In genomic region chr10:122964241-122964636, GRCm38 (mm10) we compare ENCODE assay signal across 10 mouse cellular contexts.
A peak's percentile ranks its signal among the peaks of the same experiment; 100 is the strongest.
DNase-seq lines count a peak whose midpoint lies in the region; ATAC-seq lines count a peak whose summit lies in the region.
"Had no signal": no experiment of that assay in that cellular context is flagged by ENCODE, and none has a peak within 500 bp of the region (broad histone marks: within the 10 kb centered on the region; RNA-seq: fewer than 3 reads in every experiment).

No protein-coding gene starts in this region.

- no peak; the same call in 1 of the 2 replicates for ATAC-seq in heart, embryonic 13.5 days (ENCODE audit: extremely low read depth, insufficient number of reproducible peaks, low FRiP score, low TSS enrichment)

- H3K27ac ChIP-seq in heart, embryonic 13.5 days (replicated peaks): no peak overlapping the region
- H3K27ac ChIP-seq in hindbrain, embryonic 10.5 days: peak overlapping the region; percentile 79
- H3K27ac ChIP-seq in midbrain, embryonic 10.5 days (replicated peaks): peak overlapping the region; percentile 73
- H3K27ac ChIP-seq: liver, embryonic 13.5 days had no signal

- peak overlapping the region; percentile 47 for H3K4me3 ChIP-seq in heart, embryonic 13.5 days
- H3K4me3 ChIP-seq in hindbrain, embryonic 10.5 days: peak overlapping the region; percentile 51
- peak overlapping the region; percentile 52 for H3K4me3 ChIP-seq in midbrain, embryonic 10.5 days
- H3K4me3 ChIP-seq: liver, embryonic 13.5 days had no signal

- no peak for DNase-seq in heart, adult 8-10 months (ENCODE audit: low spot score)
- DNase-seq in MN1 (ENCODE audit: low spot score): peak; percentile 56
- DNase-seq in hindbrain, embryonic 10.5 days (ENCODE audit: low spot score): no peak
- DNase-seq in midbrain, embryonic 10.5 days (ENCODE audit: low spot score): no peak
- no peak for DNase-seq in retina, embryonic 14.5 days (ENCODE audit: low spot score)
- DNase-seq in layer of hippocampus, postnatal 36 days: no peak
- DNase-seq in layer of hippocampus, adult 8-10 months (ENCODE audit: low spot score in 2 of 2): no peak
- DNase-seq: B cell, adult 2 months; liver, embryonic 13.5 days had no signal

- no peaks in the 10 kb centered on the region for H3K9me3 ChIP-seq in heart, embryonic 13.5 days
- H3K9me3 ChIP-seq in hindbrain, embryonic 10.5 days: peaks cover 8% of the 10 kb centered on the region; the same call in 1 of the 2 replicates
- H3K9me3 ChIP-seq in midbrain, embryonic 10.5 days (replicated peaks): no peaks in the 10 kb centered on the region
- H3K9me3 ChIP-seq: liver, embryonic 13.5 days had no signal

- peaks cover 30% of the 10 kb centered on the region for H3K4me1 ChIP-seq in heart, embryonic 13.5 days
- peaks cover 34% of the 10 kb centered on the region for H3K4me1 ChIP-seq in hindbrain, embryonic 10.5 days (replicated peaks)
- peaks cover 25% of the 10 kb centered on the region for H3K4me1 ChIP-seq in midbrain, embryonic 10.5 days

- no peaks in the 10 kb centered on the region for H3K36me3 ChIP-seq in heart, embryonic 13.5 days
- H3K36me3 ChIP-seq in hindbrain, embryonic 10.5 days: no peaks in the 10 kb centered on the region
- no peaks in the 10 kb centered on the region for H3K36me3 ChIP-seq in midbrain, embryonic 10.5 days
- H3K36me3 ChIP-seq: liver, embryonic 13.5 days had no signal

- H3K9ac ChIP-seq in heart, embryonic 13.5 days: peak overlapping the region; percentile 75
- H3K9ac ChIP-seq: liver, embryonic 13.5 days had no signal

- 20% methylated on average over 4 of the region's 4 CpGs for WGBS in heart, embryonic 13.5 days
- whole genome bisulfite sequencing in hindbrain, embryonic 10.5 days: 11% methylated on average over 4 of the region's 4 CpGs
- 18% methylated on average over 4 of the region's 4 CpGs for WGBS in midbrain, embryonic 10.5 days

- 0 out of 2 replicates have a peak, but pooled peaks cover 7% of the 10 kb centered on the region for H3K27me3 ChIP-seq in heart, embryonic 13.5 days (replicated peaks)
- H3K27me3 ChIP-seq in hindbrain, embryonic 10.5 days (ENCODE audit: insufficient read depth, poor library complexity, severe bottlenecking): peaks cover 17% of the 10 kb centered on the region
- peaks cover 32% of the 10 kb centered on the region for H3K27me3 ChIP-seq in midbrain, embryonic 10.5 days (ENCODE audit: low read depth, poor library complexity, severe bottlenecking)

- peak overlapping the region; percentile 76 for H3K4me2 ChIP-seq in heart, embryonic 13.5 days
